ENCODE assay signal across 9 mouse cellular contexts in the genomic region with DNA sequence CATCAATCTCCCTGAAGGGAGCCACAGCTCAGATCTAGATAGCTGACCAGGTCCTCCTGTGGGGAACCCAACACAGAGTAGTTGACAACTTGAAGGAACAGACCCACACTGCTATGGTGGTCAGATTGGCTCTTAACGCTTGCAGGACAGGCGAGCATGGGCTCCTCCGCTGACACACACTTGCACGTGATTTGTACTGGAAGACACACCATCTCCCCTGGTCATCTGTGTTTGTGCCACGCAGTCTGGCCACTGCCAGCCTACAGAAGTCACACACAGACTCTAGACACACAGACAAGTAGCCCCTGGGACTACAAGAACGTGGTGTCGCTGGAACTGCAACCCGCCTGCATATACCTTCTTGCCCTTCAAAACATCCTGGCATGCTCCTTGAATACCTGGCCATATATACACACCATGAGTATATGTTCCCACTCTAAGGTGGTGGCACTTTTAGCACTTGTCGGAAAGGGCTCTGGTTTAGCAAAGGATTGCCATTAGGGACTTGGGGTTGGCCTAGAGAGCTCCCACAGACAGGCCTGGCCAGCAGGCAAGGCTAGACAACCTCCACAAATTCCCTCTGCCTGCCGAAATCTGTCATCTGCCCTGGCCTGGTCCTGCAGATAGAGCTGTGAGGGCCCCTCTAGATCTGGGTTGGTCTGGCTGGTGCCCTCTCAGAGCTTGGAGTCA. TPM values are rescaled to one million over a fixed set of nuclear protein-coding genes. Genes with fewer than 3 reads are reported as not detected.
A peak's percentile ranks its signal among the peaks of the same experiment; 100 is the strongest.
DNase-seq lines count a peak whose midpoint lies in the region; ATAC-seq and TF ChIP-seq lines count a peak whose summit lies in the region.
"Had no signal": no experiment of that assay in that cellular context is flagged by ENCODE, and none has a peak within 500 bp of the region (broad histone marks: within the 10 kb centered on the region; RNA-seq: fewer than 3 reads in every experiment).

No protein-coding gene starts in this region.

- 82% methylated on average over 10 of the region's 10 CpGs for WGBS in kidney, adult 2 months
- WGBS in hindbrain, embryonic 13.5 days: 39% methylated on average over 10 of the region's 10 CpGs
- WGBS in midbrain, embryonic 13.5 days: 37% methylated on average over 10 of the region's 10 CpGs

- H3K27ac ChIP-seq in kidney, adult 2 months (ENCODE audit: insufficient read depth, low read depth, low read length): peak overlapping the region; percentile 4
- H3K27ac ChIP-seq in hindbrain, embryonic 13.5 days: peak overlapping the region; percentile 87
- H3K27ac ChIP-seq in midbrain, embryonic 13.5 days: peak overlapping the region; percentile 74

- no peaks in the 10 kb centered on the region for H3K27me3 ChIP-seq in kidney, adult 2 months (replicated peaks; ENCODE audit: control insufficient read depth, insufficient read depth, low read length)
- H3K27me3 ChIP-seq in hindbrain, embryonic 13.5 days: peaks cover 98% of the 10 kb centered on the region
- peaks cover 98% of the 10 kb centered on the region for H3K27me3 ChIP-seq in midbrain, embryonic 13.5 days
- H3K27me3 ChIP-seq: Patski had no signal

- 0 out of 2 replicates have a peak, but pooled peaks cover 5% of the 10 kb centered on the region for H3K4me1 ChIP-seq in kidney, adult 2 months (ENCODE audit: control insufficient read depth, insufficient read depth, low read length)
- peaks cover 63% of the 10 kb centered on the region for H3K4me1 ChIP-seq in hindbrain, embryonic 13.5 days (replicated peaks)
- H3K4me1 ChIP-seq in midbrain, embryonic 13.5 days (replicated peaks): peaks cover 40% of the 10 kb centered on the region

- H3K4me3 ChIP-seq in kidney, adult 2 months (ENCODE audit: insufficient read depth, low read depth, low read length): peak overlapping the region; percentile 64
- peak overlapping the region; percentile 72 for H3K4me3 ChIP-seq in hindbrain, embryonic 13.5 days
- peak overlapping the region; percentile 68 for H3K4me3 ChIP-seq in midbrain, embryonic 13.5 days (replicated peaks)

- TF ChIP-seq CTCF in kidney, adult 2 months (conservative IDR thresholded peaks at IDR 0.05; ENCODE audit: insufficient read depth, insufficient read length, low read depth, low read length): no peak
- no peak for TF ChIP-seq CTCF in brain, embryonic 14.5 days (IDR thresholded peaks at IDR 0.05; ENCODE audit: borderline replicate concordance, extremely low read depth, insufficient read depth, insufficient read length)

- H3K9me3 ChIP-seq in hindbrain, embryonic 13.5 days: no peaks in the 10 kb centered on the region
- no peaks in the 10 kb centered on the region for H3K9me3 ChIP-seq in midbrain, embryonic 13.5 days

- no peak for DNase-seq in kidney, adult 2 months
- no peak for DNase-seq in kidney, postnatal 10 days
- peak; percentile 35 for DNase-seq in brain, embryonic 14.5 days (ENCODE audit: low read depth)
- DNase-seq in adrenal gland, adult 2 months: no peak
- DNase-seq in kidney, adult 11 months: no peak

- no peak for ATAC-seq in hindbrain, embryonic 13.5 days (ENCODE audit: low FRiP score)
- no peak for ATAC-seq in midbrain, embryonic 13.5 days
- no peak for ATAC-seq in erythroid progenitor cell, adult 5-6 weeks (replicated peaks; ENCODE audit: low FRiP score, poor library complexity, severe bottlenecking)

- no peaks in the 10 kb centered on the region for H3K36me3 ChIP-seq in kidney, adult 2 months (ENCODE audit: control insufficient read depth, insufficient read depth, low read length)
- no peaks in the 10 kb centered on the region for H3K36me3 ChIP-seq in hindbrain, embryonic 13.5 days
- H3K36me3 ChIP-seq in midbrain, embryonic 13.5 days: no peaks in the 10 kb centered on the region

- peak overlapping the region; percentile 76 for H3K4me2 ChIP-seq in hindbrain, embryonic 13.5 days
- H3K4me2 ChIP-seq in midbrain, embryonic 13.5 days (replicated peaks): peak overlapping the region; percentile 96

- TF ChIP-seq POLR2A in kidney, adult 2 months (IDR thresholded peaks at IDR 0.05; ENCODE audit: low read depth, low read length): no peak
- no peak for TF ChIP-seq POLR2A in brain, embryonic 14.5 days (IDR thresholded peaks at IDR 0.05; ENCODE audit: borderline replicate concordance, extremely low read depth, insufficient read depth, insufficient read length, poor library complexity, severe bottlenecking)

- H3K9ac ChIP-seq in hindbrain, embryonic 13.5 days: peak overlapping the region; percentile 88
- peak overlapping the region; percentile 82 for H3K9ac ChIP-seq in midbrain, embryonic 13.5 days (replicated peaks)

RNA-seq across cellular contexts. Expression of a gene that starts 1.6 kb away (rescaled TPM):
- 17.7 and 22.1 TPM in 2 replicates for polyA plus RNA-seq in kidney, adult 2 months (2012; rRNA removed)
- polyA plus RNA-seq in brain, embryonic 14.5 days (2012; rRNA removed): 34.0 and 46.8 TPM in 2 replicates
- polyA plus RNA-seq in hindbrain, embryonic 13.5 days (2015; fragmentation: Nextera tagmentation; extraction: Ambion mirVana): 35.3 and 44.1 TPM in 2 replicates
- 22.4 and 28.4 TPM in 2 replicates for polyA plus RNA-seq in midbrain, embryonic 13.5 days (2015; fragmentation: Nextera tagmentation; extraction: Ambion mirVana)
- 53.7 and 76.0 TPM in 2 replicates for total RNA-seq in erythroid progenitor cell, adult 5-6 weeks (2015; ENCODE audit: low replicate concordance)
- 33.6 and 36.8 TPM in 2 replicates for total RNA-seq in erythroid progenitor cell, adult 5-6 weeks (2017; ENCODE audit: low replicate concordance)
- total RNA-seq in adrenal gland, adult 2 months (2021): 100 to 1,000 TPM in 1 of 2 experiments, 10 to 100 TPM in 1; 91.3 to 113 TPM
- polyA plus RNA-seq in adrenal gland, adult 2 months (2012; rRNA removed): 47.0 and 59.9 TPM in 2 replicates

RNA-seq across cellular contexts. Expression of a gene that starts 24.0 kb away (rescaled TPM):
- 4.4 and 4.5 TPM in 2 replicates for polyA plus RNA-seq in kidney, adult 2 months (2012; rRNA removed)
- 8.0 and 8.9 TPM in 2 replicates for polyA plus RNA-seq in brain, embryonic 14.5 days (2012; rRNA removed)
- 10.8 and 11.5 TPM in 2 replicates for polyA plus RNA-seq in hindbrain, embryonic 13.5 days (2015; fragmentation: Nextera tagmentation; extraction: Ambion mirVana)
- 8.8 and 8.9 TPM in 2 replicates for polyA plus RNA-seq in midbrain, embryonic 13.5 days (2015; fragmentation: Nextera tagmentation; extraction: Ambion mirVana)
- 2.5 and 3.8 TPM in 2 replicates for total RNA-seq in erythroid progenitor cell, adult 5-6 weeks (2015; ENCODE audit: low replicate concordance)
- total RNA-seq in erythroid progenitor cell, adult 5-6 weeks (2017; ENCODE audit: low replicate concordance): 5.4 and 6.7 TPM in 2 replicates
- total RNA-seq in adrenal gland, adult 2 months (2021): 10 to 100 TPM; 11.5 to 12.2 TPM
- polyA plus RNA-seq in adrenal gland, adult 2 months (2012; rRNA removed): 5.1 and 7.0 TPM in 2 replicates

RNA-seq across cellular contexts. Expression of a gene that starts 32.7 kb away (rescaled TPM):
- 24.2 and 41.0 TPM in 2 replicates for polyA plus RNA-seq in kidney, adult 2 months (2012; rRNA removed)
- polyA plus RNA-seq in brain, embryonic 14.5 days (2012; rRNA removed): 30.1 and 39.2 TPM in 2 replicates
- polyA plus RNA-seq in hindbrain, embryonic 13.5 days (2015; fragmentation: Nextera tagmentation; extraction: Ambion mirVana): 37.3 and 37.8 TPM in 2 replicates
- 34.5 and 36.3 TPM in 2 replicates for polyA plus RNA-seq in midbrain, embryonic 13.5 days (2015; fragmentation: Nextera tagmentation; extraction: Ambion mirVana)
- 6.7 and 7.6 TPM in 2 replicates for total RNA-seq in erythroid progenitor cell, adult 5-6 weeks (2015; ENCODE audit: low replicate concordance)
- 11.3 and 16.4 TPM in 2 replicates for total RNA-seq in erythroid progenitor cell, adult 5-6 weeks (2017; ENCODE audit: low replicate concordance)
- 10 to 100 TPM; 72.6 to 74.9 TPM for total RNA-seq in adrenal gland, adult 2 months (2021)
- polyA plus RNA-seq in adrenal gland, adult 2 months (2012; rRNA removed): 141 and 196 TPM in 2 replicates

RNA-seq across cellular contexts. Expression of a gene that starts 41.9 kb away (rescaled TPM):
- 73.0 TPM in 2 replicates for polyA plus RNA-seq in kidney, adult 2 months (2012; rRNA removed)
- 63.7 and 66.0 TPM in 2 replicates for polyA plus RNA-seq in brain, embryonic 14.5 days (2012; rRNA removed)
- polyA plus RNA-seq in hindbrain, embryonic 13.5 days (2015; fragmentation: Nextera tagmentation; extraction: Ambion mirVana): 83.2 and 85.5 TPM in 2 replicates
- 84.8 and 88.8 TPM in 2 replicates for polyA plus RNA-seq in midbrain, embryonic 13.5 days (2015; fragmentation: Nextera tagmentation; extraction: Ambion mirVana)
- 273 and 355 TPM in 2 replicates for total RNA-seq in erythroid progenitor cell, adult 5-6 weeks (2015; ENCODE audit: low replicate concordance)
- 296 and 306 TPM in 2 replicates for total RNA-seq in erythroid progenitor cell, adult 5-6 weeks (2017; ENCODE audit: low replicate concordance)
- total RNA-seq in adrenal gland, adult 2 months (2021): 100 to 1,000 TPM; 122 to 141 TPM
- 128 and 131 TPM in 2 replicates for polyA plus RNA-seq in adrenal gland, adult 2 months (2012; rRNA removed)

RNA-seq across cellular contexts. Expression of a gene that starts 48.1 kb away (rescaled TPM):
- polyA plus RNA-seq in kidney, adult 2 months (2012; rRNA removed): 316 and 337 TPM in 2 replicates
- polyA plus RNA-seq in brain, embryonic 14.5 days (2012; rRNA removed): 374 and 466 TPM in 2 replicates
- 646 and 672 TPM in 2 replicates for polyA plus RNA-seq in hindbrain, embryonic 13.5 days (2015; fragmentation: Nextera tagmentation; extraction: Ambion mirVana)
- 599 and 642 TPM in 2 replicates for polyA plus RNA-seq in midbrain, embryonic 13.5 days (2015; fragmentation: Nextera tagmentation; extraction: Ambion mirVana)
- total RNA-seq in erythroid progenitor cell, adult 5-6 weeks (2015; ENCODE audit: low replicate concordance): 261 and 337 TPM in 2 replicates
- total RNA-seq in erythroid progenitor cell, adult 5-6 weeks (2017; ENCODE audit: low replicate concordance): 660 and 677 TPM in 2 replicates
- total RNA-seq in adrenal gland, adult 2 months (2021): 100 to 1,000 TPM; 684 to 730 TPM
- 88.2 and 91.2 TPM in 2 replicates for polyA plus RNA-seq in adrenal gland, adult 2 months (2012; rRNA removed)

Comparison
In these comparisons a context has a peak if more than half of its experiments do, and no peak if none do; other contexts are left out.
1. H3K27ac ChIP-seq: peak in every context shown above with its lines; median percentile 87 in hindbrain, embryonic 13.5 days; 74 in midbrain, embryonic 13.5 days; 4 in kidney, adult 2 months.